Mouse (Mus musculus) frontal cortex, postnatal 14 days (tissue): ENCODE data around the gene Nol3.
"Not testable (repeated sequence)": the region's sequence is repeated elsewhere in the genome, so short reads cannot be mapped to it uniquely, and the experiment has no call there.

Experiments
- DNase-seq, 2 experiments: peaks; one replicate each; pipeline ENCODE4 v3.0.0; 2022; ENCODE audit warnings: low spot score in 2 of 2

The Nol3 gene

GRCm38 (mm10) chr8:105275840-105276239, at the start of gene Nol3:
Nol3 (plus strand) TSS chr8:105276140.
- DNase-seq: no peak

- no peak for DNase-seq
Observed at GRCm38 (mm10) chr8:105231503-105232320, 44.2 kb upstream of the Nol3 start.

- DNase-seq: not testable (repeated sequence)
Observed at GRCm38 (mm10) chr8:105232321-105232693, 43.6 kb upstream of the Nol3 start.

- no peak for DNase-seq
Observed at GRCm38 (mm10) chr8:105233126-105233935, 42.6 kb upstream of the Nol3 start.

GRCm38 (mm10) chr8:105235206-105235605, 40.7 kb upstream of the Nol3 start:
- DNase-seq: no peak

GRCm38 (mm10) chr8:105237442-105238142, 38.3 kb upstream of the Nol3 start:
- no peak for DNase-seq

GRCm38 (mm10) chr8:105241016-105241415, 34.9 kb upstream of the Nol3 start:
- DNase-seq: no peak

GRCm38 (mm10) chr8:105251954-105252353, 24.0 kb upstream of the Nol3 start:
- DNase-seq: no peak

GRCm38 (mm10) chr8:105252680-105253537, 23.0 kb upstream of the Nol3 start:
- DNase-seq: no peak

- no peak for DNase-seq
Observed at GRCm38 (mm10) chr8:105253766-105254151, 22.2 kb upstream of the Nol3 start.

- peak; percentile 77 to 82 for DNase-seq
Observed at GRCm38 (mm10) chr8:105254152-105254965, 21.6 kb upstream of the Nol3 start.

GRCm38 (mm10) chr8:105254966-105255350, 21.0 kb upstream of the Nol3 start, which contains the start of gene B3gnt9:
B3gnt9 (minus strand) TSS chr8:105255153.
- no peak for DNase-seq

GRCm38 (mm10) chr8:105257318-105258114, 18.4 kb upstream of the Nol3 start:
- no peak for DNase-seq

- peak in 1 of 2 experiments; percentile 39 for DNase-seq
Observed at GRCm38 (mm10) chr8:105258911-105259720, 16.8 kb upstream of the Nol3 start.

- peak in 1 of 2 experiments; percentile 56 for DNase-seq
Observed at GRCm38 (mm10) chr8:105259721-105260320, 16.1 kb upstream of the Nol3 start.

- no peak for DNase-seq
Observed at GRCm38 (mm10) chr8:105260371-105261099, 15.4 kb upstream of the Nol3 start.

GRCm38 (mm10) chr8:105261326-105261980, 14.5 kb upstream of the Nol3 start:
- no peak for DNase-seq
